Mouse (Mus musculus) mouse trophoblast stem cell (cell line): Measurements from ENCODE around the gene 4932415D10Rik.

Source experiments
- in situ Hi-C, 2 experiments: fragments of 300-500 bp; cut with MseI, MboI; formaldehyde crosslinking; loops; 2 replicates in 1 of 2; 3 replicates in 1 of 2; pipeline ENCODE4 v1.15.1; 2025

Gene 4932415D10Rik

GRCm38 (mm10) chr10:82316482-82316881 lies at the start of gene 4932415D10Rik:
4932415D10Rik (minus strand) TSS chr10:82316582.
- in situ Hi-C loops = no loop called here

- in situ Hi-C loops = no loop called here
These were observed 45.5 kb upstream of the 4932415D10Rik start for GRCm38 (mm10) chr10:82361911-82362310.

- in situ Hi-C loops = no loop called here
These were observed 39.0 kb upstream of the 4932415D10Rik start for GRCm38 (mm10) chr10:82355401-82355800.

- in situ Hi-C loops = no loop called here
These were observed 38.0 kb upstream of the 4932415D10Rik start, which contains the start of gene Gm4924 for GRCm38 (mm10) chr10:82354083-82355010. Gm4924 (plus strand) TSS chr10:82354255.

- in situ Hi-C loops = no loop called here
These were observed 13.4 kb upstream of the 4932415D10Rik start for GRCm38 (mm10) chr10:82329826-82330225.

- in situ Hi-C loops = no loop called here
These were observed 3.8 kb upstream of the 4932415D10Rik start for GRCm38 (mm10) chr10:82320134-82320533.

- in situ Hi-C loops = no loop called here
These were observed 19.9 kb downstream of the 4932415D10Rik start for GRCm38 (mm10) chr10:82296440-82296839.

- in situ Hi-C loops = no loop called here
These were observed 59.1 kb downstream of the 4932415D10Rik start for GRCm38 (mm10) chr10:82257331-82257730.

- in situ Hi-C loops = no loop called here
These were observed 71.4 kb downstream of the 4932415D10Rik start for GRCm38 (mm10) chr10:82245021-82245420.

- in situ Hi-C loops = no loop called here
These were observed 75.0 kb downstream of the 4932415D10Rik start for GRCm38 (mm10) chr10:82241401-82241788.

GRCm38 (mm10) chr10:82240742-82241400 lies 75.5 kb downstream of the 4932415D10Rik start, which contains the start of gene Zfp938:
Zfp938 (minus strand) TSS chr10:82241280.
- in situ Hi-C loops = no loop called here
